Mouse (Mus musculus): Measurements from ENCODE around the gene Slc7a7. TPM values are rescaled to one million over a fixed set of nuclear protein-coding genes. Genes with fewer than 3 reads are reported as not detected.

The Slc7a7 gene
- polyA plus RNA-seq, 1 experiment from 2014 or later, result 5.2 TPM

GRCm38 (mm10) chr14:54331178-54331577, 86.4 kb downstream of the Slc7a7 start:
- H3K36me3 ChIP-seq, result no peaks in the 10 kb centered on the region
- no peak for ATAC-seq (ENCODE audit: insufficient number of reproducible peaks, insufficient read depth, low FRiP score, low TSS enrichment)
- H3K9ac ChIP-seq, result no peak overlapping the region
- no peaks in the 10 kb centered on the region for H3K9me3 ChIP-seq
- no peak overlapping the region for H3K4me3 ChIP-seq
- WGBS, result 88% methylated on average over 1 of the region's 1 CpGs
- no peak overlapping the region for H3K4me2 ChIP-seq (replicated peaks)
- H3K4me1 ChIP-seq, result no peaks in the 10 kb centered on the region
- no peaks in the 10 kb centered on the region for H3K27me3 ChIP-seq
- H3K27ac ChIP-seq, result no peak overlapping the region

- H3K27me3 ChIP-seq, result no peaks in the 10 kb centered on the region
- no peak overlapping the region for H3K9ac ChIP-seq
- no peak overlapping the region for H3K27ac ChIP-seq
- ATAC-seq (ENCODE audit: insufficient number of reproducible peaks, insufficient read depth, low FRiP score, low TSS enrichment), result no peak
- 38% methylated on average over 9 of the region's 9 CpGs for WGBS
- H3K4me1 ChIP-seq, result no peaks in the 10 kb centered on the region
- no peaks in the 10 kb centered on the region for H3K9me3 ChIP-seq
- no peak overlapping the region for H3K4me2 ChIP-seq (replicated peaks)
- no peak overlapping the region for H3K4me3 ChIP-seq
- H3K36me3 ChIP-seq, result no peaks in the 10 kb centered on the region
Observed at GRCm38 (mm10) chr14:54329201-54329600, 88.4 kb downstream of the Slc7a7 start.

- H3K9me3 ChIP-seq, result no peaks in the 10 kb centered on the region
- 76% methylated on average over 2 of the region's 2 CpGs for WGBS
Observed at GRCm38 (mm10) chr14:54328548-54328947, 89.0 kb downstream of the Slc7a7 start.

GRCm38 (mm10) chr14:54324486-54324885, 93.1 kb downstream of the Slc7a7 start:
- no peak overlapping the region for H3K4me2 ChIP-seq (replicated peaks)
- no peaks in the 10 kb centered on the region for H3K4me1 ChIP-seq
- H3K27ac ChIP-seq, result no peak overlapping the region
- H3K27me3 ChIP-seq, result no peaks in the 10 kb centered on the region
- 74% methylated on average over 5 of the region's 5 CpGs for WGBS
- ATAC-seq (ENCODE audit: insufficient number of reproducible peaks, insufficient read depth, low FRiP score, low TSS enrichment), result no peak
- H3K36me3 ChIP-seq, result no peaks in the 10 kb centered on the region
- no peak overlapping the region for H3K4me3 ChIP-seq
- no peak overlapping the region for H3K9ac ChIP-seq
- H3K9me3 ChIP-seq, result no peaks in the 10 kb centered on the region; the same call in 1 of the 2 replicates

More at GRCm38 (mm10) chr14:54328548-54328947, 89.0 kb downstream of the Slc7a7 start:
- Histone ChIP-seq H3K27ac (no peak overlapping the region), H3K4me2 (replicated peaks) (no peak overlapping the region), H3K9ac (no peak overlapping the region), H3K4me1 (no peaks in the 10 kb centered on the region), H3K36me3 (no peaks in the 10 kb centered on the region), H3K4me3 (no peak overlapping the region), H3K27me3 (no peaks in the 10 kb centered on the region)
- ATAC-seq (ENCODE audit: insufficient number of reproducible peaks, insufficient read depth, low FRiP score, low TSS enrichment), result no peak

- H3K4me1 ChIP-seq, result no peaks in the 10 kb centered on the region
- no peaks in the 10 kb centered on the region for H3K36me3 ChIP-seq
- H3K4me2 ChIP-seq (replicated peaks), result no peak overlapping the region
- no peak for ATAC-seq (ENCODE audit: insufficient number of reproducible peaks, insufficient read depth, low FRiP score, low TSS enrichment)
- no peaks in the 10 kb centered on the region; the same call in 1 of the 2 replicates for H3K9me3 ChIP-seq
- WGBS, result 64% methylated on average over 18 of the region's 18 CpGs
- H3K27ac ChIP-seq, result no peak overlapping the region
- no peak overlapping the region for H3K4me3 ChIP-seq
- no peak overlapping the region for H3K9ac ChIP-seq
- no peaks in the 10 kb centered on the region for H3K27me3 ChIP-seq
Observed at GRCm38 (mm10) chr14:54321556-54322376, 95.8 kb downstream of the Slc7a7 start.

Other genes with a start within 250 kb of the Slc7a7 start
- gene Dad1, start 163.7 kb downstream of the Slc7a7 start, polyA plus RNA-seq (2016; fragmentation: Nextera tagmentation; extraction: Ambion mirVana), result 264 and 270 TPM in 2 replicates
- 51.5 and 51.9 TPM in 2 replicates for gene Abhd4, start 163.6 kb downstream of the Slc7a7 start, polyA plus RNA-seq (2016; fragmentation: Nextera tagmentation; extraction: Ambion mirVana)
- gene Olfr49, start 132.8 kb downstream of the Slc7a7 start, polyA plus RNA-seq (2016; fragmentation: Nextera tagmentation; extraction: Ambion mirVana), result not detected in 2 replicates
- 43.3 and 47.4 TPM in 2 replicates for gene Oxa1l, start 56.9 kb downstream of the Slc7a7 start, polyA plus RNA-seq (2016; fragmentation: Nextera tagmentation; extraction: Ambion mirVana)
- 253 and 263 TPM in 2 replicates for gene Mrpl52, start 9.1 kb upstream of the Slc7a7 start, polyA plus RNA-seq (2016; fragmentation: Nextera tagmentation; extraction: Ambion mirVana)
- 182 and 194 TPM in 2 replicates for gene Mmp14, start 13.8 kb upstream of the Slc7a7 start, polyA plus RNA-seq (2016; fragmentation: Nextera tagmentation; extraction: Ambion mirVana)
- 33.1 and 34.6 TPM in 2 replicates for gene Lrp10, start 46.4 kb upstream of the Slc7a7 start, polyA plus RNA-seq (2016; fragmentation: Nextera tagmentation; extraction: Ambion mirVana)
- gene Rem2, start 58.3 kb upstream of the Slc7a7 start, polyA plus RNA-seq (2016; fragmentation: Nextera tagmentation; extraction: Ambion mirVana), result 5.5 and 6.9 TPM in 2 replicates
- 96.4 and 101 TPM in 2 replicates for gene Prmt5, start 99.7 kb upstream of the Slc7a7 start, polyA plus RNA-seq (2016; fragmentation: Nextera tagmentation; extraction: Ambion mirVana)
- 50.5 and 52.3 TPM in 2 replicates for gene Haus4, start 136.8 kb upstream of the Slc7a7 start, polyA plus RNA-seq (2016; fragmentation: Nextera tagmentation; extraction: Ambion mirVana)
- 67.8 and 69.0 TPM in 2 replicates for gene Ajuba, start 159.8 kb upstream of the Slc7a7 start, polyA plus RNA-seq (2016; fragmentation: Nextera tagmentation; extraction: Ambion mirVana)
- 9.0 and 10.1 TPM in 2 replicates for gene 4931414P19Rik, start 188.2 kb upstream of the Slc7a7 start, polyA plus RNA-seq (2016; fragmentation: Nextera tagmentation; extraction: Ambion mirVana)
- gene Psmb5, start 200.2 kb upstream of the Slc7a7 start, polyA plus RNA-seq (2016; fragmentation: Nextera tagmentation; extraction: Ambion mirVana), result 381 and 403 TPM in 2 replicates
- 0.05 and 0.10 TPM in 2 replicates for gene Psmb11, start 203.7 kb upstream of the Slc7a7 start, polyA plus RNA-seq (2016; fragmentation: Nextera tagmentation; extraction: Ambion mirVana)
- gene Gm17606, start 223.2 kb upstream of the Slc7a7 start, polyA plus RNA-seq (2016; fragmentation: Nextera tagmentation; extraction: Ambion mirVana), result 1.1 TPM in 1 of 2 replicates, not detected in the other
- gene Cdh24, start 223.6 kb upstream of the Slc7a7 start, polyA plus RNA-seq (2016; fragmentation: Nextera tagmentation; extraction: Ambion mirVana), result 10.8 and 11.9 TPM in 2 replicates

All from embryonic facial prominence, embryonic 12.5 days (tissue).